Mouse (Mus musculus): ENCODE measurements around the gene Pgam2. TPM values are rescaled to one million over a fixed set of nuclear protein-coding genes. Genes with fewer than 3 reads are reported as not detected.

The Pgam2 gene
- total and polyA plus RNA-seq, 3 experiments = 743 to 1,176 (median 848) TPM

DNA sequence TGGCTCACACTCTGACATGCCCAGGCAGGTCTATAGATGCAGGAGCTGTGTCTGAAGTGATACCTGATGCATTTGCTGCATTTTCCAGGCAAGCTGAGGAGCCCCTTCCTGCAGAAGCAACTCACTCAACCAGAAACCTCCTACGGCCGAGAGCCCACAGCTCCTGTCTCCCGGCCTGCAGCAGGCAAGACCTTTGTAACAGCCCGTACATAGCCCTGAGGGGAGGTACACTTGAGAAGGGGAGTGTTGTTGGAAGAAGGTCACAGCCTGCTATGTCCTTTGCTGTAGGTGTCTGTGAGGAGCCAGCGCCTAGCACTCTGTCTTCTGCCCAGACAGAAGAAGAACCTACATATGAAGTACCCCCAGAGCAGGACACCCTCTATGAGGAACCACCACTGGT, 5.6 kb downstream of the Pgam2 start:
- Histone ChIP-seq H3K27me3 (ENCODE audit: control insufficient read depth, insufficient read depth, low read length) (no peaks in the 10 kb centered on the region), H3K4me3 (no peak overlapping the region), H3K9ac (ENCODE audit: low read depth, low read length) (no peak overlapping the region), H3K36me3 (ENCODE audit: control insufficient read depth, insufficient read depth, low read length) (0 out of 2 replicates have a peak, but pooled peaks cover 3% of the 10 kb centered on the region), H3K79me2 (replicated peaks; ENCODE audit: control insufficient read depth, insufficient read depth, low read length) (no peaks in the 10 kb centered on the region), H3K27ac (no peak overlapping the region), H3K4me1 (ENCODE audit: control insufficient read depth, insufficient read depth, low read length) (peaks cover 18% of the 10 kb centered on the region)
- no peak for DNase-seq
- 96% methylated on average over 5 of the region's 5 CpGs for WGBS
- no peak for TF ChIP-seq EP300 (IDR thresholded peaks at IDR 0.05; ENCODE audit: insufficient read depth, low read depth, low read length)
- intact Hi-C loops (cut with DNase I) = no loop called here

DNA sequence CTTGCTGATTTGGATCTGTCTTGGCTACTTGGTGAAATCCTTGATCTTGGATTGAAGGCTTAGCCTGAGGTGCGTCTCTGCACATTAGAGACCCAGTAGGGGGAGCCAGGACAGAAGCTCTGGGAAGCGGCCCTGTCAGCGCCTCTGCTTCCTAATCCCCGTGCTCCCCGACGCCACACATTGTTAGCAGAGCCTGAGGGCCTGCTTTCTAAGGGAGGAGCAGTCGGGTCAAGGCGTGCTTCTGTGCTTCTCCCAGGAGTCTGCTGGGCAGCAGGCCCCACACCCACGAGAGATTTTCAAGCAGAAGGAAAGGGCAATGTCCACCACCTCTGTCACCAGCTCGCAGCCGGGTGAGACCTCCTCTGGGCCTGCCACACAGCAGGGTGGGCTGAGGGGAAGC, 6.2 kb downstream of the Pgam2 start:
- H3K27me3 ChIP-seq (ENCODE audit: control insufficient read depth, insufficient read depth, low read length) = no peaks in the 10 kb centered on the region
- peaks cover 18% of the 10 kb centered on the region for H3K4me1 ChIP-seq (ENCODE audit: control insufficient read depth, insufficient read depth, low read length)
- intact Hi-C loops (cut with DNase I) = no loop called here
- TF ChIP-seq EP300 (IDR thresholded peaks at IDR 0.05; ENCODE audit: insufficient read depth, low read depth, low read length) (no peak), POLR2A (IDR thresholded peaks at IDR 0.05; ENCODE audit: insufficient read depth, low read depth, low read length) (no peak)
- no peak overlapping the region for H3K9ac ChIP-seq (ENCODE audit: low read depth, low read length)
- DNase-seq = no peak
- 77% methylated on average over 11 of the region's 11 CpGs for WGBS
- H3K36me3 ChIP-seq (ENCODE audit: control insufficient read depth, insufficient read depth, low read length) = 0 out of 2 replicates have a peak, but pooled peaks cover 3% of the 10 kb centered on the region
- no peaks in the 10 kb centered on the region for H3K79me2 ChIP-seq (replicated peaks; ENCODE audit: control insufficient read depth, insufficient read depth, low read length)
- no peak overlapping the region for H3K27ac ChIP-seq
- no peak overlapping the region for H3K4me3 ChIP-seq

GRCm38 (mm10) chr11:5796939-5797338, 6.6 kb downstream of the Pgam2 start:
- no peaks in the 10 kb centered on the region for H3K79me2 ChIP-seq (replicated peaks; ENCODE audit: control insufficient read depth, insufficient read depth, low read length)
- H3K36me3 ChIP-seq (ENCODE audit: control insufficient read depth, insufficient read depth, low read length) = 0 out of 2 replicates have a peak, but pooled peaks cover 3% of the 10 kb centered on the region
- H3K4me1 ChIP-seq (ENCODE audit: control insufficient read depth, insufficient read depth, low read length) = peaks cover 18% of the 10 kb centered on the region
- no peak overlapping the region for H3K9ac ChIP-seq (ENCODE audit: low read depth, low read length)
- TF ChIP-seq EP300 (IDR thresholded peaks at IDR 0.05; ENCODE audit: insufficient read depth, low read depth, low read length) = no peak
- no peak for TF ChIP-seq POLR2A (IDR thresholded peaks at IDR 0.05; ENCODE audit: insufficient read depth, low read depth, low read length)
- TF ChIP-seq CTCF (IDR thresholded peaks at IDR 0.05) = no peak
- DNase-seq = no peak
- H3K27me3 ChIP-seq (ENCODE audit: control insufficient read depth, insufficient read depth, low read length) = no peaks in the 10 kb centered on the region
- 87% methylated on average over 15 of the region's 15 CpGs for WGBS
- H3K4me3 ChIP-seq = no peak overlapping the region
- no peak overlapping the region for H3K27ac ChIP-seq
- intact Hi-C loops (cut with DNase I) = no loop called here

- WGBS = 58% methylated on average over 7 of the region's 7 CpGs
- Histone ChIP-seq H3K36me3 (ENCODE audit: control insufficient read depth, insufficient read depth, low read length) (no peaks in the 10 kb centered on the region), H3K27ac (peak overlapping the region; percentile 26; the same call in 1 of the 2 replicates), H3K4me1 (ENCODE audit: control insufficient read depth, insufficient read depth, low read length) (peaks cover 8% of the 10 kb centered on the region), H3K79me2 (replicated peaks; ENCODE audit: control insufficient read depth, insufficient read depth, low read length) (no peaks in the 10 kb centered on the region), H3K27me3 (ENCODE audit: control insufficient read depth, insufficient read depth, low read length) (no peaks in the 10 kb centered on the region), H3K4me3 (no peak overlapping the region), H3K9ac (ENCODE audit: low read depth, low read length) (no peak overlapping the region)
- no peak for TF ChIP-seq POLR2A (IDR thresholded peaks at IDR 0.05; ENCODE audit: insufficient read depth, low read depth, low read length)
- peak; percentile 56 for TF ChIP-seq EP300 (IDR thresholded peaks at IDR 0.05; ENCODE audit: insufficient read depth, low read depth, low read length)
- TF ChIP-seq CTCF (IDR thresholded peaks at IDR 0.05) = no peak
- peak in 1 of 2 experiments; percentile 67 for DNase-seq
- intact Hi-C loops (cut with DNase I) = no loop called here
These were observed 7.8 kb downstream of the Pgam2 start for GRCm38 (mm10) chr11:5795706-5796105.

- WGBS = 73% methylated on average over 9 of the region's 9 CpGs
These were observed 8.2 kb downstream of the Pgam2 start for GRCm38 (mm10) chr11:5795290-5795689.

GRCm38 (mm10) chr11:5790431-5790830, 13.1 kb downstream of the Pgam2 start:
- H3K4me3 ChIP-seq = no peak overlapping the region
- peaks cover 6% of the 10 kb centered on the region for H3K4me1 ChIP-seq (ENCODE audit: control insufficient read depth, insufficient read depth, low read length)
- H3K79me2 ChIP-seq (replicated peaks; ENCODE audit: control insufficient read depth, insufficient read depth, low read length) = peaks cover 2% of the 10 kb centered on the region
- TF ChIP-seq POLR2A (IDR thresholded peaks at IDR 0.05; ENCODE audit: insufficient read depth, low read depth, low read length) = no peak
- intact Hi-C loops (cut with DNase I) = no loop called here
- H3K9ac ChIP-seq (ENCODE audit: low read depth, low read length) = no peak overlapping the region
- no peaks in the 10 kb centered on the region for H3K36me3 ChIP-seq (ENCODE audit: control insufficient read depth, insufficient read depth, low read length)
- no peak for DNase-seq
- H3K27ac ChIP-seq = no peak overlapping the region
- H3K27me3 ChIP-seq (ENCODE audit: control insufficient read depth, insufficient read depth, low read length) = no peaks in the 10 kb centered on the region
- 96% methylated on average over 1 of the region's 1 CpGs for WGBS

More at GRCm38 (mm10) chr11:5795290-5795689, 8.2 kb downstream of the Pgam2 start:
- Histone ChIP-seq H3K36me3 (ENCODE audit: control insufficient read depth, insufficient read depth, low read length) (no peaks in the 10 kb centered on the region), H3K27me3 (ENCODE audit: control insufficient read depth, insufficient read depth, low read length) (no peaks in the 10 kb centered on the region), H3K27ac (peak overlapping the region; percentile 26; the same call in 1 of the 2 replicates), H3K4me3 (no peak overlapping the region), H3K4me1 (ENCODE audit: control insufficient read depth, insufficient read depth, low read length) (peaks cover 4% of the 10 kb centered on the region), H3K9ac (ENCODE audit: low read depth, low read length) (no peak overlapping the region), H3K79me2 (replicated peaks; ENCODE audit: control insufficient read depth, insufficient read depth, low read length) (no peaks in the 10 kb centered on the region)
- intact Hi-C loops (cut with DNase I) = no loop called here
- TF ChIP-seq POLR2A (IDR thresholded peaks at IDR 0.05; ENCODE audit: insufficient read depth, low read depth, low read length) (no peak), CTCF (IDR thresholded peaks at IDR 0.05) (no peak), EP300 (IDR thresholded peaks at IDR 0.05; ENCODE audit: insufficient read depth, low read depth, low read length) (no peak)
- no peak for DNase-seq

Measured in heart, adult 2 months (tissue).